Mouse (Mus musculus) kidney, adult 2 months (tissue): ENCODE data around the gene Ccdc188. TPM values are rescaled to one million over a fixed set of nuclear protein-coding genes. Genes with fewer than 3 reads are reported as not detected.

Source experiments
- DNase-seq: peaks from one replicate; pipeline ENCODE4 v3.0.0; 2021
- H3K27ac ChIP-seq: fragments of 200-500 bp; 2 replicates; pipeline ENCODE4 v1.5.1; 2012; ENCODE audit warnings: low read depth, low read length, control low read depth, inconsistent platforms; ENCODE audit not compliant: insufficient read depth
- H3K27me3 ChIP-seq: fragments of 200-500 bp; replicated peaks from 2 replicates; pipeline ENCODE4 v1.6.1; 2012; ENCODE audit warnings: mild to moderate bottlenecking, moderate library complexity, low read length, inconsistent platforms; ENCODE audit not compliant: control insufficient read depth, insufficient read depth
- H3K36me3 ChIP-seq: fragments of 200-500 bp; 2 replicates; pipeline ENCODE4 v1.6.1; 2012; ENCODE audit warnings: mild to moderate bottlenecking, moderate library complexity, low read length, inconsistent platforms; ENCODE audit not compliant: control insufficient read depth, insufficient read depth
- H3K4me1 ChIP-seq: fragments of 200-500 bp; 2 replicates; pipeline ENCODE4 v1.6.1; 2011; ENCODE audit warnings: low read length; ENCODE audit not compliant: control insufficient read depth, insufficient read depth
- H3K4me3 ChIP-seq: fragments of 200-500 bp; 2 replicates; pipeline ENCODE4 v1.5.1; 2011; ENCODE audit warnings: mild to moderate bottlenecking, low read depth, low read length, control low read depth; ENCODE audit not compliant: insufficient read depth
- CTCF ChIP-seq: fragments of 200-500 bp; conservative IDR thresholded peaks from 2 replicates; pipeline ENCODE4 v1.5.1; 2011; ENCODE audit warnings: low read depth, mild to moderate bottlenecking, control low read depth, low read length, moderate library complexity, mixed read lengths; ENCODE audit not compliant: insufficient read depth, insufficient read length
- POLR2A ChIP-seq: fragments of 200-500 bp; IDR thresholded peaks from one replicate; pipeline ENCODE4 v1.6.1; 2011; ENCODE audit warnings: low read depth, low read length, control low read depth
- WGBS: fragments of 180-500 bp; shearing (Covaris S2); methylation state at CpG from one replicate; pipeline ENCODE4 v1.1.7; 2018; 5-methylcytosine and 5-hydroxymethylcytosine counted together
- polyA plus RNA-seq: library from polyadenylated mRNA; depleted of rRNA; stranded (reverse); fragments of >200 nt; gene quantifications from 2 replicates; pipeline ENCODE4 v1.2.3, GENCODE M21; 2012; rRNA removed

Gene Ccdc188
- polyA plus RNA-seq, result not detected in 2 replicates

GRCm38 (mm10) chr16:18217579-18217978 lies at the start of gene Ccdc188:
TSS of gene Ccdc188 (plus strand) at chr16:18217879.
- no peak for DNase-seq
- Histone ChIP-seq H3K4me1 (no peaks in the 10 kb centered on the region), H3K4me3 (no peak within 1 kb of the TSS), H3K27ac (no peak within 1 kb of the TSS), H3K36me3 (no peaks in the 10 kb centered on the region), H3K27me3 (no peaks in the 10 kb centered on the region)
- no peak for TF ChIP-seq CTCF
- TF ChIP-seq POLR2A, result no peak
- WGBS, result 89% methylated on average over 4 of the region's 4 CpGs

GRCm38 (mm10) chr16:18169156-18169555 lies 48.5 kb upstream of the Ccdc188 start:
- H3K27me3 ChIP-seq, result no peaks in the 10 kb centered on the region
- no peak overlapping the region for H3K27ac ChIP-seq
- no peaks in the 10 kb centered on the region for H3K36me3 ChIP-seq
- H3K4me3 ChIP-seq, result no peak overlapping the region
- TF ChIP-seq CTCF (no peak), POLR2A (no peak)
- WGBS, result 74% methylated on average over 5 of the region's 5 CpGs
- no peak for DNase-seq
- no peaks in the 10 kb centered on the region for H3K4me1 ChIP-seq

GRCm38 (mm10) chr16:18169776-18170175 lies 47.9 kb upstream of the Ccdc188 start:
- Histone ChIP-seq H3K27me3 (no peaks in the 10 kb centered on the region), H3K36me3 (no peaks in the 10 kb centered on the region), H3K4me3 (no peak overlapping the region), H3K27ac (no peak overlapping the region), H3K4me1 (no peaks in the 10 kb centered on the region)
- DNase-seq, result no peak
- TF ChIP-seq POLR2A (no peak), CTCF (no peak)
- 88% methylated on average over 3 of the region's 3 CpGs for WGBS

DNA sequence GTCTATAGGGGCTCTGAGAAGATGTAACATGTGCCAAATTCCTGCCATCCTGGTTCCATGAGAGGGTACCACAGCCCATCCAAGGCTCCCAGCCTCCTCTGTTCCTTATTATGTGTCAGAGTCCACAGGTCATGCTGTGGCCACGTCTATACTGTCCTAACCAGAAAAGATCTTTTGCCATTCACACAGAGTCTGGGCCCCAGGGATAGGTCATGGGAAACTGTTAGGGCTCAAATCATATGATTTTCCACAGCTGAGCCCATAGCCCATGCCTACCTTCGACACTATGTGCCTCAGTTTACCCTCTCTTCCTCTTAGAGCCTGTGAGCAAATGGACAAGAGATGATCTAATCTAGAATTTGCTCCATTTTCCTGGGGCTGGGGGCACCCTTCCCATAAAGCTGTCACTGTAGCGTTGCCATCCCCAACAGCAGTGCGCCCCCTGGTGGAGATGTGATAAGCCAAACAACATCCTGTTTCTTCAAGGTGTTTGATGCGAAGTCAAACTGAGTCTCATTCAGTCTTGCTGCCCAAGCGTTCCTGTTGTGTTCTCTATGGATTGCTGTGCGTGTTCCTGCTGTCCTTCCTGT lies 45.3 kb upstream of the Ccdc188 start:
- 9% methylated on average over 7 of the region's 7 CpGs for WGBS
- TF ChIP-seq CTCF (peak; percentile 91), POLR2A (no peak)
- no peaks in the 10 kb centered on the region for H3K36me3 ChIP-seq
- no peak overlapping the region for H3K4me3 ChIP-seq
- H3K4me1 ChIP-seq, result no peaks in the 10 kb centered on the region
- no peak overlapping the region for H3K27ac ChIP-seq
- no peaks in the 10 kb centered on the region for H3K27me3 ChIP-seq
- DNase-seq, result peak; percentile 76

DNA sequence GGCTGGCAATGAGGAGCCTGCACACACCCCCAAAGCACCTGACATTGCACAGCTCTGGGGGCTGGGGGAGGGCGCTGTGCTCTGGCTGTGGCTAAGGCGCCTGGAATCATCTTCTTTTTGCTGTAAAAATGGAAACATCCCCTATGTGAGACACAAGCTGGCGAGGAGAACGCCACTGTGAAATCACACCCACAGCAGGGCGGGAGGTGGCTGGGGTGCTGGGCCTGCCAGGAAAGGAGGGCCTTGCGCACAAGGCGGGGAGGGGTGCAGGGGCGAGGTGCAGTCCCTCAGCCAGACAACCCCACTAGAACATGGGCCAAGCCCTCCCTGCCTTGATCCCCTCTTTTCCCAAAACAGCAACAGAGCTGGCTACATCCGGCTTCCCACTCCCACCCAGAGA lies 44.4 kb upstream of the Ccdc188 start:
- H3K36me3 ChIP-seq, result no peaks in the 10 kb centered on the region
- WGBS, result 93% methylated on average over 9 of the region's 9 CpGs
- TF ChIP-seq CTCF (no peak), POLR2A (no peak)

DNA sequence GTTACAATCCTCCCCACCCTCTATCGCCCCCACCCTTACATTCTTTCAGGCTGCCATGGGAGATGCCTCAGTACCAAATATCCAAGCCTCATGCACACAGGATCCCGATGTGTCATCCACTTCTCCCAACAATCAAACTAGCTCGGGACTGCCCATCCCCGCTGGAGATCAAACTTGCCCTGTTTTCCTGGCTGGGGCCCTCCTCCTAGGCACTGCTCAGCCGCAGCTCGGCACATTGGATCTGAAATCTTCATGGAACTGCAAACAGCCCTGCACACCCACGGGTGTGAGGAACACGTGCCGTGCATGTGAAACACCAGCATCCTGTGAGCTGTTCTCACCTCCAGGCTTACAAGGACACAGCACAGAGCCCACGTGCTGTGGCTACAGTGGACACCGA lies 43.9 kb upstream of the Ccdc188 start:
- TF ChIP-seq POLR2A, result no peak
- no peak for TF ChIP-seq CTCF
- no peak for DNase-seq
- Histone ChIP-seq H3K4me3 (no peak overlapping the region), H3K27me3 (no peaks in the 10 kb centered on the region), H3K4me1 (no peaks in the 10 kb centered on the region), H3K36me3 (no peaks in the 10 kb centered on the region), H3K27ac (no peak overlapping the region)
- WGBS, result 85% methylated on average over 11 of the region's 11 CpGs

More for the DNA sequence above, 44.4 kb upstream of the Ccdc188 start:
- Histone ChIP-seq H3K4me3 (no peak overlapping the region), H3K4me1 (no peaks in the 10 kb centered on the region), H3K27ac (no peak overlapping the region), H3K27me3 (no peaks in the 10 kb centered on the region)
- DNase-seq, result no peak

- Histone ChIP-seq H3K4me3 (no peak overlapping the region), H3K36me3 (no peaks in the 10 kb centered on the region), H3K4me1 (no peaks in the 10 kb centered on the region), H3K27me3 (no peaks in the 10 kb centered on the region), H3K27ac (no peak overlapping the region)
- DNase-seq, result no peak
- TF ChIP-seq POLR2A (no peak), CTCF (no peak)
- WGBS, result 46% methylated on average over 6 of the region's 6 CpGs
These were observed 41.7 kb upstream of the Ccdc188 start for GRCm38 (mm10) chr16:18175817-18176541.
